Comparison of ENCODE assay signal across 9 mouse cellular contexts in genomic region chr10:96230391-96230790, GRCm38 (mm10).
DNase-seq lines count a peak whose midpoint lies in the region; ATAC-seq lines count a peak whose summit lies in the region.
"Had no signal": no experiment of that assay in that cellular context is flagged by ENCODE, and none has a peak within 500 bp of the region (broad histone marks: within the 10 kb centered on the region; RNA-seq: fewer than 3 reads in every experiment).

No protein-coding gene starts in this region.

- DNase-seq in B cell, adult 2 months: peak; percentile 18 to 34
- DNase-seq in kidney, postnatal 14 days: peak; percentile 71
- peak; percentile 58 for DNase-seq in lung, postnatal 25 days (ENCODE audit: low spot score)
- DNase-seq in layer of hippocampus, adult 8-10 months (ENCODE audit: low spot score in 2 of 2): no peak
- no peak for DNase-seq in layer of hippocampus, postnatal 36 days

- ATAC-seq in CD4-positive, CD25-positive, alpha-beta regulatory T cell, adult 4 months: peak; percentile 47
- no peak for ATAC-seq in cerebellum, adult (ENCODE audit: insufficient number of reproducible peaks, low FRiP score, low TSS enrichment)
- ATAC-seq: hindbrain, embryonic 16.5 days; midbrain, embryonic 15.5 days had no signal

Comparison
In these comparisons a context has a peak if more than half of its experiments do, and no peak if none do; other contexts are left out.
1. DNase-seq: peak in B cell, adult 2 months (2 of 2), kidney, postnatal 14 days (single experiment) and lung, postnatal 25 days (single experiment); none in layer of hippocampus, adult 8-10 months (0 of 2) and layer of hippocampus, postnatal 36 days (0 of 2).